Mouse (Mus musculus): ENCODE measurements around the gene Pradc1.

DNA sequence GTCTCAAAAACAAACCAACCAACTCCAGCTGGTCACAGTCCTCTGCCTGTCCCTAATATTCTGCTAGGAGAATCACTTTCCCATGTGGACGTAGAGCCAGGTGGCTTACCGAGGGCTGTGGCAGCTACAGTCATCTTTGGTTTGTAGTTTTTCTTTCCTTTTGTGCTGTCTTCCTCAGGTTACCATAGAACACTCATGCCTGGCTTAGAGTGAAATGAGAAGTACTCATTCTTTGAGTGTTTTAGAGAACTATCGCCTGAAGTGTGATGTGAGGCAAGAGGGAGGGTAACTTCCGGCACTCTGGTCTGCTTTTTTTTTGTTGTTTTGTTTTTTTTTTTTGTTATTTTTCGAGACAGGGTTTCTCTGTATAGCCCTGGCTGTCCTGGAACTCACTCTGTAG, 17.9 kb downstream of the Pradc1 start:
- TF ChIP-seq GATA1 (IDR thresholded peaks at IDR 0.05; ENCODE audit: borderline replicate concordance, low read length) (no peak), FLI1 (IDR thresholded peaks at IDR 0.05; ENCODE audit: low read length) (no peak)
